ENCODE assay signal across 8 mouse cellular contexts in genomic region chr11:59947752-59948400, GRCm38 (mm10). TPM values are rescaled to one million over a fixed set of nuclear protein-coding genes. Genes with fewer than 3 reads are reported as not detected.
A peak's percentile ranks its signal among the peaks of the same experiment; 100 is the strongest.
DNase-seq lines count a peak whose midpoint lies in the region; ATAC-seq and TF ChIP-seq lines count a peak whose summit lies in the region.

Med9 (plus strand) TSS chr11:59948206.

- H3K4me1 ChIP-seq in ES-E14 (ENCODE audit: control insufficient read depth in 2 of 2, insufficient read depth in 2 of 2, low read length in 2 of 2, poor library complexity in 1 of 2), result no peaks in the 10 kb centered on the region
- H3K4me1 ChIP-seq in forebrain, embryonic 16.5 days (replicated peaks; ENCODE audit: control insufficient read depth, insufficient read depth, low read length), result peaks cover 16% of the 10 kb centered on the region
- H3K4me1 ChIP-seq in lung, embryonic 15.5 days, result peaks cover 25% of the 10 kb centered on the region

- H3K27ac ChIP-seq in ES-E14 (ENCODE audit: insufficient read depth, low read depth, low read length, poor library complexity, severe bottlenecking), result peak within 1 kb of the TSS; percentile 41; the same call in 1 of the 2 replicates
- peak within 1 kb of the TSS; percentile 84 for H3K27ac ChIP-seq in forebrain, embryonic 16.5 days (ENCODE audit: low read length)
- peak within 1 kb of the TSS; percentile 62 for H3K27ac ChIP-seq in lung, embryonic 15.5 days

- no peaks in the 10 kb centered on the region for H3K9me3 ChIP-seq in ES-E14 (ENCODE audit: control insufficient read depth, insufficient read depth, low read depth, low read length)
- H3K9me3 ChIP-seq in forebrain, embryonic 16.5 days (ENCODE audit: control insufficient read depth, low read length), result no peaks in the 10 kb centered on the region
- H3K9me3 ChIP-seq in lung, embryonic 15.5 days, result no peaks in the 10 kb centered on the region

- peak within 1 kb of the TSS; percentile 72 for H3K4me2 ChIP-seq in forebrain, embryonic 16.5 days (ENCODE audit: low read length)
- H3K4me2 ChIP-seq in lung, embryonic 15.5 days, result peak within 1 kb of the TSS; percentile 71

- peak within 1 kb of the TSS; percentile 93 to 98 for H3K4me3 ChIP-seq in ES-E14 (ENCODE audit: insufficient read depth in 1 of 2, low read depth in 1 of 2, low read length in 2 of 2, poor library complexity in 1 of 2, severe bottlenecking in 1 of 2)
- peak within 1 kb of the TSS; percentile 73 for H3K4me3 ChIP-seq in forebrain, embryonic 16.5 days (replicated peaks; ENCODE audit: low read length)
- H3K4me3 ChIP-seq in lung, embryonic 15.5 days, result peak within 1 kb of the TSS; percentile 86

- H3K36me3 ChIP-seq in ES-E14 (ENCODE audit: control insufficient read depth, insufficient read depth, low read length, poor library complexity, severe bottlenecking), result no peaks in the 10 kb centered on the region
- H3K36me3 ChIP-seq in forebrain, embryonic 16.5 days (ENCODE audit: control insufficient read depth, insufficient read depth), result no peaks in the 10 kb centered on the region
- H3K36me3 ChIP-seq in lung, embryonic 15.5 days, result peaks cover 3% of the 10 kb centered on the region; the same call in 1 of the 2 replicates

- ATAC-seq in forebrain, embryonic 16.5 days, result peak; percentile 98
- peak; percentile 95 for ATAC-seq in lung, embryonic 15.5 days (ENCODE audit: borderline replicate concordance, extremely low read depth, low FRiP score, low TSS enrichment)

- intact Hi-C loops in heart, postnatal 36 days (cut with DNase I), result loop anchor here (5.0 kb wide), 2 partner anchors 46 to 66 kb away; no protein-coding TSS in a partner anchor

- H3K27me3 ChIP-seq in forebrain, embryonic 16.5 days (replicated peaks; ENCODE audit: control insufficient read depth, insufficient read depth, low read length), result no peaks in the 10 kb centered on the region
- H3K27me3 ChIP-seq in lung, embryonic 15.5 days, result no peaks in the 10 kb centered on the region

- DNase-seq in ES-E14 (ENCODE audit: low read depth, low spot score), result peak; percentile 88
- DNase-seq in cerebellum, adult 11-12 months, result peak; percentile 91
- DNase-seq in heart, postnatal 36 days, result peak; percentile 95 to 96
- peak; percentile 94 to 95 for DNase-seq in layer of hippocampus, adult 8-10 months (ENCODE audit: low spot score in 2 of 2)
- peak; percentile 92 for DNase-seq in ovary, adult 18-20 months (ENCODE audit: low spot score)
- DNase-seq in thymus, postnatal 0 days (ENCODE audit: low spot score), result peak; percentile 91

- peak within 1 kb of the TSS; percentile 98 for H3K9ac ChIP-seq in ES-E14 (ENCODE audit: insufficient read depth, low read depth, low read length, poor library complexity, severe bottlenecking)
- peak within 1 kb of the TSS; percentile 88 for H3K9ac ChIP-seq in forebrain, embryonic 16.5 days (replicated peaks; ENCODE audit: low read depth, low read length)
- peak within 1 kb of the TSS; percentile 95 for H3K9ac ChIP-seq in lung, embryonic 15.5 days

- under 1% methylated on average over 43 of the region's 43 CpGs for WGBS in forebrain, embryonic 16.5 days
- 2% methylated on average over 43 of the region's 43 CpGs for WGBS in lung, embryonic 15.5 days

- in situ Hi-C loops in ES-E14 (cut with MboI; ENCODE audit: low sequenced_read_pairs in 2 of 2, unreplicated experiment in 2 of 2), result no loop called here

TF ChIP-seq in ES-E14, 5 proteins besides CTCF, POLR2A, EP300 and RAD21:
- TF ChIP-seq MAFK (IDR thresholded peaks at IDR 0.05; ENCODE audit: insufficient read depth, low read depth, low read length) (no peak), ZC3H11A (IDR thresholded peaks at IDR 0.05; ENCODE audit: borderline replicate concordance, low read depth, low read length) (no peak), HCFC1 (IDR thresholded peaks at IDR 0.05; ENCODE audit: borderline replicate concordance, insufficient read depth, low read length) (peak; percentile 82), ZNF384 (IDR thresholded peaks at IDR 0.05; ENCODE audit: low read depth, low read length) (peak; percentile 51; the same call in 1 of the 2 replicates), CHD2 (IDR thresholded peaks at IDR 0.05; ENCODE audit: low read depth, low read length) (no peak)

RNA-seq across cellular contexts. Expression of gene Med9, which starts in this region (rescaled TPM):
- total RNA-seq in ES-E14 (2012; rRNA removed), result 13.7 and 22.9 TPM in 2 replicates
- 39.0 and 39.2 TPM in 2 replicates for polyA plus RNA-seq in forebrain, embryonic 16.5 days (2015; fragmentation: Nextera tagmentation; extraction: Ambion mirVana)
- total RNA-seq in heart, postnatal 36 days (2021), result 10 to 100 TPM; 26.2 to 26.6 TPM
- 10 to 100 TPM; 34.2 to 40.1 (median 34.8) TPM for total RNA-seq in layer of hippocampus, adult 8-10 months (2022)
- 49.9 and 51.9 TPM in 2 replicates for polyA plus RNA-seq in lung, embryonic 15.5 days (2015; fragmentation: Nextera tagmentation; extraction: Ambion mirVana)
- 38.1 and 38.6 TPM in 2 replicates for polyA plus RNA-seq in thymus, postnatal 0 days (2015; fragmentation: Nextera tagmentation; extraction: Ambion mirVana)

Comparison
In these comparisons a context has a peak if more than half of its experiments do, and no peak if none do; other contexts are left out.
1. Peak in every context shown above with its lines: DNase-seq, ATAC-seq, H3K4me3 ChIP-seq and H3K27ac ChIP-seq.